Mouse (Mus musculus) intestine, postnatal 0 days (tissue): Measurements from ENCODE around the gene Prkci. TPM values are rescaled to one million over a fixed set of nuclear protein-coding genes. Genes with fewer than 3 reads are reported as not detected.

Experiments
- ATAC-seq: fragments of 200-750 bp; cut with Nextera tagmentation; 2 replicates; pipeline ENCODE4 v1.8.0; 2017; ENCODE audit warnings: mild to moderate bottlenecking, moderate TSS enrichment, moderate library complexity
- H3K27ac ChIP-seq: fragments of 300-500 bp; sonication (generic); 2 replicates; pipeline ENCODE4 v1.5.1; 2014; ENCODE audit warnings: mild to moderate bottlenecking, low read depth, low read length, moderate library complexity
- H3K27me3 ChIP-seq: fragments of 300-500 bp; sonication (generic); replicated peaks from 2 replicates; pipeline ENCODE4 v1.6.1; 2014; ENCODE audit warnings: low read length, mixed read lengths; ENCODE audit not compliant: control insufficient read depth, insufficient read depth
- H3K36me3 ChIP-seq: fragments of 300-500 bp; sonication (generic); 2 replicates; pipeline ENCODE4 v1.6.1; 2014; ENCODE audit warnings: mild to moderate bottlenecking, moderate library complexity; ENCODE audit not compliant: control insufficient read depth, insufficient read depth
- H3K4me1 ChIP-seq: fragments of 300-500 bp; sonication (generic); replicated peaks from 2 replicates; pipeline ENCODE4 v1.6.1; 2014; ENCODE audit warnings: antibody characterized with exemption, low read length, mixed read lengths; ENCODE audit not compliant: control insufficient read depth, insufficient read depth
- H3K4me2 ChIP-seq: fragments of 300-500 bp; sonication (generic); replicated peaks from 2 replicates; pipeline ENCODE4 v1.6.1; 2014; ENCODE audit warnings: low read depth, mild to moderate bottlenecking, moderate library complexity
- H3K4me3 ChIP-seq: fragments of 300-500 bp; sonication (generic); 2 replicates; pipeline ENCODE4 v1.5.1; 2014; ENCODE audit warnings: low read depth, low read length
- H3K9ac ChIP-seq: fragments of 300-500 bp; sonication (generic); 2 replicates; pipeline ENCODE4 v1.6.1; 2014; ENCODE audit warnings: mild to moderate bottlenecking, low read depth, low read length
- H3K9me3 ChIP-seq: fragments of 300-500 bp; sonication (generic); 2 replicates; pipeline ENCODE4 v1.6.1; 2016; ENCODE audit warnings: mixed run types; ENCODE audit not compliant: control insufficient read depth
- CTCF ChIP-seq: sonication (generic); IDR thresholded peaks from 2 replicates; pipeline ENCODE4 v1.5.1; 2016; ENCODE audit warnings: low read depth, mild to moderate bottlenecking, control low read depth, antibody characterized with exemption, moderate library complexity
- WGBS: fragments of 180-500 bp; shearing (Covaris S2); extraction: QIAGEN DNeasy Blood & Tissue Kit; methylation state at CpG from one replicate; pipeline ENCODE4 v1.1.7; 2014; 5-methylcytosine and 5-hydroxymethylcytosine counted together
- polyA plus RNA-seq: library from polyadenylated mRNA; unstranded; fragments of >200 nt; fragmentation: Nextera tagmentation; extraction: Ambion mirVana; gene quantifications from 2 replicates; pipeline ENCODE4 v1.2.1, GENCODE M21; 2015

The Prkci gene
- polyA plus RNA-seq, 1 experiment from 2014 or later = 14.5 TPM

DNA sequence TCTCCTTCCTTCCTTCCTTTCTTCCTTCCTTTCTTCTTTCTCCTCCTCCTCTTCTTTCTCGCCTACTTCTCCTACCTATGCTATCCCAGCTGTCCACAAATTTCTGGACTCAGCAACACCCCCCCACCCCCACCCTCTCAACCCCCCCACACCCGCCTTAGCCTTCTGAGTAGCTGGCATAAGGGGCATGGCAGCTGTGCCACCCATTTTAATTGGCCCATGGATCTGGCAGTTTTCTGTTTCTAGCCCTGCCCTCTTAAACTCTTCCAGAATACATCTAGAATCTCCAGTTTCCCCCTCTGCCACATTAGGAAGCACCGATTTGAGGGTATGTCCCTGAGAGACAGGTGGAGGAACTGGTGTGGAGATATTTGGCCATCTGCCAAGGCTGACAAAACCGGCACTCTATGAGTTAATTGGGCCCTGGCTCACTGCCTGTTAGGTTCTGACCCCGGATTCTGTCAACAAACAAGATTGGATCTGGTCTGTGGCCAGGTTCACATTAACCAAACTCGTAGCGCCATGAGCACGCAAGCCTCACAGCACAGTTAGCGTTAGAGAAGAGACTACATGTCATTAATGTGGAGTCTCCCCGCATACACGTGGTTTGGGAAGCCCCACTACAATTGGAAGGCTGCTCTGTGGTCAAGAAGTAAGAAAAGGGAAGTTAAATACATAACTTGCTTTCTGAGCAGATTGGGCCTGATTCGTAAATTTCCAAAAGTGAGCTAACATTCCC lies 88.1 kb downstream of the Prkci start:
- Histone ChIP-seq H3K9ac (no peak overlapping the region), H3K27ac (no peak overlapping the region), H3K4me1 (peaks cover 11% of the 10 kb centered on the region), H3K4me3 (no peak overlapping the region), H3K9me3 (no peaks in the 10 kb centered on the region), H3K36me3 (no peaks in the 10 kb centered on the region), H3K27me3 (no peaks in the 10 kb centered on the region), H3K4me2 (peak overlapping the region; percentile 32; the same call in 1 of the 2 replicates)
- TF ChIP-seq CTCF = no peak
- WGBS = 16% methylated on average over 12 of the region's 12 CpGs
- ATAC-seq = 0 out of 2 replicates have a peak, but pooled peaks have one; percentile 37

DNA sequence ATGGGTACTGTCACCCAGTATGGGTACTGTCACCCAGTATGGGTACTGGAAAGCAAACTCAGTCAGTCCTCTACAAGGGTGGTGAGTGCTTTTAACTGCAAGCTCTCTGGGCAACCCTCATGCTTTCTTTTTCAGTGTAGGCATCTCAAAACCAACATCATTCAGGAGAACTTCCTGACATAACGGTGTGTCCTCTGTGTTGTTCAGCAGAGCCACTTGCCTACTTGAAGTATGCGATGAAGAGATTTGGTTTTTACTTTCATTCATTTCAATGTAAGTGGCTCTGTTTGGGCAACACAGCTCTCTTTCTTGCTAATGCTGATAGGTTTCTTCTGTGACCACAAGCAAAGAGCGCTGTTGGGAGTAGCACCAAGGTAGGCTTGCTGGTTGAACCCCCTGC lies 89.5 kb downstream of the Prkci start:
- no peaks in the 10 kb centered on the region for H3K9me3 ChIP-seq
- 88% methylated on average over 3 of the region's 3 CpGs for WGBS
- no peaks in the 10 kb centered on the region for H3K27me3 ChIP-seq
- TF ChIP-seq CTCF = no peak
- no peak overlapping the region for H3K4me3 ChIP-seq
- ATAC-seq = no peak
- H3K4me2 ChIP-seq = no peak overlapping the region
- peaks cover 12% of the 10 kb centered on the region for H3K4me1 ChIP-seq
- H3K36me3 ChIP-seq = no peaks in the 10 kb centered on the region
- H3K9ac ChIP-seq = no peak overlapping the region
- no peak overlapping the region for H3K27ac ChIP-seq

DNA sequence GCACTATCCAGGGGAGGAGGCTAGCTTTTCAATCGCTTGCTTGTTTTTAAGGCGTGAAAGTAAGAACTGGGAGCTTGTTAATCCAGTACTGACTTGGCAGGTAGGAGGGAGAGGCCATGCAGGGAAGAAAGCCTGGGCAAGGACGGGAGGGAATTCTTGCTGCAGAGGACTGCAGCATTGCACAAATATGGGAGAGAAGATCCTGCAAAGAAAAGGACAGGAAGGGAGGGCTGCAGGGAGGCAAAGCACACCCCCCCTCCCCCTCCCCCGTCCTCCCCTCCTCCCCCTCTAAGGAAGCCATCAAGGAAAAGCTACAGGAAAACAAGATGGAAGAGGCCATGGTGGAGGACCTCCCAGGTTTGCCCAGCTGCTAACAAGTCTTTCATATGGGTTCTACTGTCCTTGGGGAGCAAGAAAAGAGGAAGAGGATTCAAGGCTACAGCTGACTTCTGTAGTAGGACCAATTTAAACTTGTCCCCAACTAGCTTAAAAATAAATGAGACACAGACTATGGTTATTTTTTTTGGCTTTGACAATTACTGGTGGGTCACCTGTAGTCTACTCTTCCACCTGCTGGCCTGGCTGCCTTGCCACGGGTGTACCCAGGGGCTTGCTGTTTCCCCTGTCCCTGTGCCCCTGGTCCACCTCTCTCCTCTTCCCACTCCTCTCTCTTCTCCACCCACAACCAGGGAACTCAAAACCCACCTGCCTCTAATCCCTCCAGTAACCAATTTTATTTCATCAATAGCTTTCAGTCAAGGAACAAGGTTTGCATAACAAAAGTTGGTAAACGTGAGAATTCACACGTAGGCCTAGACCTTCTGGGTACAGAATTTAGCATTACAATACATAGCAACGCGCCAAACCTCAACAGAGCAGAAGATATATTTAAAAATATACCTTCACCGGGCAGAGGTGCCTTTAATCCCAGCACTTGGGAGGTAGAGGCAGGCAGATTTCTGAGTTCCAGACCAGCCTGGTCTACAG lies 93.5 kb downstream of the Prkci start:
- 58% methylated on average over 9 of the region's 10 CpGs for WGBS
- Histone ChIP-seq H3K27me3 (no peaks in the 10 kb centered on the region), H3K9ac (no peak overlapping the region), H3K27ac (no peak overlapping the region), H3K36me3 (no peaks in the 10 kb centered on the region), H3K4me3 (no peak overlapping the region), H3K4me1 (0 out of 2 replicates have a peak, but pooled peaks cover 11% of the 10 kb centered on the region), H3K9me3 (no peaks in the 10 kb centered on the region), H3K4me2 (no peak overlapping the region)
- TF ChIP-seq CTCF = no peak
- no peak for ATAC-seq

DNA sequence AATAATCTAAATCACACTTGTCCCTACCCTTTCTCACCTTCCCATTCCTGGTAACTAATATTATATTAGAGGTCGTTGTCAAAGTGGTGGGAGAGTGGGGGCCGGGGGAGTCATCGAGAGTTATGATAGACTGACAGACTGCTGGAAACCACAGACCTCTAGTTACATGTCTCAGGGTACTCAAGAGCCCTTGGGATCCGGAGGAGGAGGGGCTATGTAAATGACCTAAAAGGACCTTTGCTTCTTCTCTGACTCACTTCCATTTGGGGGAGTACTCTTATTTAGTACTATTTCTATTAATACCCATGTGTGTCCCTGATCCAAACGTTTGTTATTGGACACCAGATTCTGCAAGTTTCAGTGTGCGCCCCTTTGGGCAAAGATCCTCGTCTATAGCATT lies 94.4 kb downstream of the Prkci start:
- no peak overlapping the region for H3K4me3 ChIP-seq
- WGBS = 47% methylated on average over 7 of the region's 7 CpGs
- H3K27me3 ChIP-seq = no peaks in the 10 kb centered on the region
- no peak for ATAC-seq
- no peaks in the 10 kb centered on the region for H3K9me3 ChIP-seq
- no peak for TF ChIP-seq CTCF
- no peak overlapping the region for H3K27ac ChIP-seq
- no peak overlapping the region for H3K4me2 ChIP-seq
- 0 out of 2 replicates have a peak, but pooled peaks cover 8% of the 10 kb centered on the region for H3K4me1 ChIP-seq
- H3K9ac ChIP-seq = no peak overlapping the region
- no peaks in the 10 kb centered on the region for H3K36me3 ChIP-seq

DNA sequence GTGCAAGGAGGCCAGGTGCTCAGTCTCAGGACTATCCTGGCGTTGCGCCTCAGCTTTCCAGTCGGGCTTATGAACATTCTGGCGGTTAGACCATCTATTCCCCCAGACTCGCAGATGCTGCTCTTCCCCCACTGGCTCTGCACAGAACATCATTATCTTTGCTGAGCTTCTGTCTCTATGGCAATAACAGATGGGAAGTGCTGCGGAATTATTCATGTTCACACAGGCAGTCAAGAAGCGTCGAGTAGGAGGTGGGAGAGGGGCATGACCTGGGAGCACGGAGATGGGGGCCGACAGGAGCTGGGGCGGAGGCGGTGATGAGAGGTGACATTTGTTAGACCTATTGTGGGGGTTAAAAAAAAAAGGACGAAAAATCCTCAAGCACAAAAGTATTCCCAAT lies 97.6 kb downstream of the Prkci start:
- peaks cover 20% of the 10 kb centered on the region; the same call in 1 of the 2 replicates for H3K4me1 ChIP-seq
- H3K27ac ChIP-seq = peak overlapping the region; percentile 100
- no peak for ATAC-seq
- H3K9me3 ChIP-seq = no peaks in the 10 kb centered on the region
- peaks cover 7% of the 10 kb centered on the region; the same call in 1 of the 2 replicates for H3K36me3 ChIP-seq
- no peak for TF ChIP-seq CTCF
- no peaks in the 10 kb centered on the region for H3K27me3 ChIP-seq
- H3K4me3 ChIP-seq = peak overlapping the region; percentile 98
- H3K9ac ChIP-seq = peak overlapping the region; percentile 96; the same call in 1 of the 2 replicates
- peak overlapping the region; percentile 85 for H3K4me2 ChIP-seq
- WGBS = 9% methylated on average over 13 of the region's 13 CpGs
